Mouse (Mus musculus): ENCODE data around the gene Vmn1r52. TPM values are rescaled to one million over a fixed set of nuclear protein-coding genes. Genes with fewer than 3 reads are reported as not detected.
"Not testable (repeated sequence)": the region's sequence is repeated elsewhere in the genome, so short reads cannot be mapped to it uniquely, and the experiment has no call there.

Vmn1r52 gene
- total RNA-seq (2021): not detected

DNA sequence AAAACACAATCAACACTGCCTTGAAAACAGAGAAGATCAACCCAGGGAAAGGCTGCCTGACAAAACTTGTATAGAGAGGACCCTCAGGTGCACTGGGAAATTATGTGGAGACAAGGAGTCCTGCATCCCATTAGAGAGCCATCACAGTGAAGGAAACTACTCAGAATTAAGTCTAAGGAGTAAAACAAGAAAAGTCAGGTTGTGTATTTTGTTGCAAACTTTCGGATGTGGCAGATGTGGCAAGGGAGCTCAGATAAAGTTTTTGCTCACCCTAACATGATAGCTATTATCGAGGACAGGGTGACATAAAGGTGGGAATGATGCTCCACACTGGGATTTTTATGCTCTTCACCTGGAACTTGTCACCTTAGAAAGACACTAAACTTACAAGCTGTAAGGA is at the start of gene Vmn1r52:
TSS of gene Vmn1r52 (plus strand) at position 301 of the 400 bp plus-strand sequence.
- no peak for DNase-seq (ENCODE audit: low spot score in 2 of 2)
- intact Hi-C loops (cut with DNase I): no loop called here

DNA sequence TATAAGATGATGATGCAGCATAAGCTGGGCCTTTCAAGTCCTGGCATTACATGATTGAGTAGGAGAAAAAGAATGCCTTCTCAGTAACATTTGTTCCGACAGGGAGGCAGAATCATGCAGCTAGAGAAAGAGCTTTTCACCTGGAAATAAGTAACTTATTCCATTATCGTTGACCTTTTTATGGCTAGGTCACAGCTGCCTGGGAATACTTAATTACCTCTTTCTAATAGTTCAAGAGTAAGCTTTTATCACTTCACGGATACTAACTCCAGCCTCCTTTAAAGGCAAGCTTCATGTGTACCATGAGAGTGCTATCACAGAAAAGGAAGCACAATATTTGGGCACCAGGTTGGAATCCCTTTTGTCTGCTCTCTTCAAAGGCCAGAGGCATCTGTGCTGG is 14.5 kb upstream of the Vmn1r52 start:
- DNase-seq (ENCODE audit: low spot score in 2 of 2): no peak
- intact Hi-C loops (cut with DNase I): no loop called here

DNA sequence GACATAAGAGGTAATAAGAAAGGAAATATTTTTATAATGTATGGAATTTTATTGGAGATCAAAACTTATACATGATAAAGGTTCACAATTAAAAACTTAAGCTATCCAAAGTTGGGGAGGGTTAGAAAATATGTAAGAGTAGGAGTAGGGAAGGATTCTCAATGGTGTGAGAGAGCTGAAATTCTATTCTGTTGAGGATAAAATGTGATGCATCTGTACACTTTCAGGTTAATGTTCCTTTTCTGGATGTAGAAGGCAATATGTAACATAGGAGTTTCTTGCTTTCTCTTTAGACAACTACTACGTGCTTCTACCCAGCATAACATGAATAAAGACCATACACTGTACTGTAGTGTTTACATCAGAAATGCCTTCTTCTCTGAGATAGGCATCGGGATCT is 27.9 kb downstream of the Vmn1r52 start, which contains the start of gene V1ra8:
TSS of gene V1ra8 (plus strand) at position 301 of the 400 bp plus-strand sequence.
- DNase-seq (ENCODE audit: low spot score in 2 of 2); intact Hi-C loops (cut with DNase I): not testable (repeated sequence)

DNA sequence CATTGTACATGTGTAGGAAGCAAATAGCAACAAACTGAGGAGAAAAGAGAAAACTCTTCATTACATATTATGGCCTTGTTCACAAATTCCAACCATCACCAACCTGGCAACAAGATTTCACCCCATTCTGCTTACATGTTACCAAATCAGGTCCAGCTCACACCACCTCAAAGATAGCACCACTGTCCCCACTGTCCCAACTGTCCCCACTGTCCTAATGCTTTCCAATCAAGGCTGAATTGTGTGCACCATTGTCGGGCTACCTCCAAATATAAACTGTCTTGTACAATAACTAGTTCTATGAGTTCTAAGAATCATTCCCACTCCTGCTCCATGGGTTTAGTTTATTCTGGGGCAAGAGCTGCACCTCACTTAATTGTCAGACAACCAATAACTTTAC is 49.7 kb downstream of the Vmn1r52 start, which contains the start of gene Vmn1r53:
TSS of gene Vmn1r53 (minus strand) at position 101 of the 400 bp plus-strand sequence.
- intact Hi-C loops (cut with DNase I): no loop called here
- DNase-seq (ENCODE audit: low spot score in 2 of 2): no peak

Other genes starting within 250 kb of the Vmn1r52 start
- not detected for gene Vmn1r45, start 234.2 kb upstream of the Vmn1r52 start, total RNA-seq (2021)
- gene Vmn1r46, start 205.5 kb upstream of the Vmn1r52 start, total RNA-seq (2021): not detected
- gene Vmn1r47, start 158.7 kb upstream of the Vmn1r52 start, total RNA-seq (2021): not detected
- not detected for gene Vmn1r48, start 138.0 kb upstream of the Vmn1r52 start, total RNA-seq (2021)
- gene Vmn1r49, start 96.3 kb upstream of the Vmn1r52 start, total RNA-seq (2021): not detected
- not detected for gene Vmn1r50, start 73.4 kb upstream of the Vmn1r52 start, total RNA-seq (2021)
- not detected for gene Vmn1r51, start 52.2 kb upstream of the Vmn1r52 start, total RNA-seq (2021)
- not detected for gene V1ra8, start 28.0 kb downstream of the Vmn1r52 start, total RNA-seq (2021)
- not detected for gene Vmn1r53, start 49.6 kb downstream of the Vmn1r52 start, total RNA-seq (2021)
- not detected for gene Vmn1r54, start 71.5 kb downstream of the Vmn1r52 start, total RNA-seq (2021)
- gene BC048671, start 126.4 kb downstream of the Vmn1r52 start, total RNA-seq (2021): not detected
- gene Chst13, start 150.4 kb downstream of the Vmn1r52 start, total RNA-seq (2021): not detected
- gene Uroc1, start 158.5 kb downstream of the Vmn1r52 start, total RNA-seq (2021): not detected
- gene Zxdc, start 194.7 kb downstream of the Vmn1r52 start, total RNA-seq (2021): 10 to 100 TPM; 27.2 to 29.9 TPM

Measured in left cerebral cortex, postnatal 25 days (tissue).